Mouse (Mus musculus): ENCODE data around the gene Hip1.

DNA sequence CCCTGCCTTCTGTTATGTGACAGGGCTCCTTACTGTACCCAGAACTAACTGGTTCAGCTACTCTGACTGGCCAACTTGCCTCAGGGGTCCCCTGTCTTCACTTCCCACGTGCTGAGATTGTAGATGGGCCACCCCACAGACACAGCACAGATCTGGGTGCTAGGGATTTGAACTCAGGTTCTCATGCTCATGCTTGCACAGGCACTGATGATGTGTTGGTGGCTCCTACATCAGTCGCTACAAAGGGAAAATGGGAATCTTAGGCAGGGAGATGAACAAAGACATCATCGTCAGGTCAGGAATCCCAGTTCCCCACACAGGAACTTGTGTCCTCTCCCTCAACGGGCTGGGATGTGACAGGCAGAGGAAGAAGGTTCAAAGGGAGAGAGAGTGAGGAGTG is 31.1 kb upstream of the Hip1 start:
- no peak for TF ChIP-seq CTCF (IDR thresholded peaks at IDR 0.05; ENCODE audit: extremely low read depth, insufficient read length, insufficient replicate concordance, low read depth, low read length)
- TF ChIP-seq POLR2A (IDR thresholded peaks at IDR 0.05; ENCODE audit: low read depth, low read length): no peak
